Mouse (Mus musculus) c-Kit-negative CD71-positive TER-119-positive erythroid progenitor cells, embryonic 14.5 days (primary cell): ENCODE measurements around the gene Defb26.

Experiments used
- DNase-seq: peaks from one replicate; pipeline ENCODE4 v3.0.0-alpha.2; 2013; ENCODE audit warnings: low read depth, low spot score

The Defb26 gene

DNA sequence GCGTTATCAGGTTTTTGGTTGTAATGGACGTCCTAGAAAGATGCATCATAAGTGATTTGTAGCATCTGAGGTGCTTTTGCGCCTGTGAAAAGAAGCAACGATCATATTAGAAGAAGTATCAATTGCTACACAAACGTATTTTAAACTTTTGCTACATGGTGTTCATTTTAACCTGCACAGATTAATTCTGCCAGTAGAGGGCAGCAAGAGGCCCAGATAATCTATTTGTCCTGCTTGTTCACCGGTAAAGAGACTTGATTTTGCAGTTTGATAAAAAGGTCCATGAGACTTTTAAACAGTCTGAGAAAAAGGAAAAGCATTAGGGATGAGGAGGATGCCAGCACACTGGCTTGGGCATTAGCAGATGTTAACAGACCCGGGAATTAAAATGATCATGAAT, 40.5 kb downstream of the Defb26 start:
- DNase-seq = no peak

DNA sequence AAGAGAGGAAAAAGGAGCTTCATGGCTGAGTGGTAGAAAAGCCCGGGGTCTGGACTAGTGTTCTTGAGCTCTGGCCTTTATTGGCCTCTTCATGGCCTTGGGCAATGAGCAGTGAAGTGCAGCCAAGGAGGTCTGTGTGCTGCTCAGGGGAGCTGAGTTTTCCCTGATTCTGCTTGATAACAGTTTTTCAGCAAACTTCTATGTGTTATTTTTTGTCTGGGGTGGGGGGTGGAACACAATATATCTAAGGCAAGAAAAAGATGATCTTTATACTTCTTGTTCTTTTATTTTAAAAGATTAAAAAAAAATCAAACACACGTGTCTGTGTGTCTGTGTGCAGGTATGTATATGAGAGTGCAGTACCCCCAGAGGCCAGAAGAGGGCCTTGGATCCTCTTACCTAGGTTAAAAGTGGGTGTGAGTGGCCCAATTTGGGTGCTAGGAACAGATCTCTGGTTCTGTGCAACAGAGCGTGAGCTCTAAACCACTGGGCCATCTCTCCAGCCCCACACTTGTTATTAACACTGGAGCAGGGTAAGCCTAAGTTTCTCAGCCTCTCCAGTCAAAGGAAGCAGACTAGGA, 46.8 kb downstream of the Defb26 start, which contains the start of gene Defb23:
TSS of gene Defb23 (minus strand) at position 51 of the 581 bp plus-strand sequence.
- no peak for DNase-seq

DNA sequence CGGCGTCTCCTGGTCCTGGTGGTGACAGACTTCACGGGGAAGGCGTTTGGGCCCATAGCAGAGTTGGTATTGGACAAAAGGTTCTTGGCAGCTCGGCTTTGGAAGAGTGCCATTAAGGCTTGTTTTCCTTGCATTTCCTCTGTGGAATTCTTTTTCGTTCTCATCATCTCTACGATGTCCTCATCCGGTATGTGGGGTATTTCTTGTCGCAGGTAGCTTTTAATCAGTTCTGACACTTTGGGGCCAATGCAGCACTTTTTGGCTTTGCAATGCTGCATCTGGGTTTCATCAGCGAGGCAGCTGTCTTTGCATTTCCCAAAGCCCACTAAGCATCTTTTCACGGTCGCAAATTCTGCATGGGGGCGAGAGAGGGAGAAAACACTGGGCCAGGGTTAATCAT, 52.3 kb downstream of the Defb26 start:
- DNase-seq = no peak
